Mouse (Mus musculus) intestine, embryonic 14.5 days (tissue): ENCODE results near the gene Adar. TPM values are rescaled to one million over a fixed set of nuclear protein-coding genes. Genes with fewer than 3 reads are reported as not detected.

Experiments used
- ATAC-seq: fragments of 200-750 bp; cut with Nextera tagmentation; replicated peaks from 2 replicates; pipeline ENCODE4 v1.8.0; 2017; ENCODE audit warnings: low read depth, moderate number of reproducible peaks, moderate TSS enrichment, moderate library complexity; ENCODE audit not compliant: low FRiP score, low TSS enrichment
- DNase-seq: peaks from one replicate; pipeline ENCODE4 v3.0.0-alpha.2; 2018; ENCODE audit warnings: low spot score
- H3K27ac ChIP-seq: fragments of 300-500 bp; sonication (generic); 2 replicates; pipeline ENCODE4 v1.5.1; 2014; ENCODE audit warnings: low read depth, mild to moderate bottlenecking, control low read depth
- H3K27me3 ChIP-seq: fragments of 300-500 bp; sonication (generic); replicated peaks from 2 replicates; pipeline ENCODE4 v1.6.1; 2014; ENCODE audit warnings: low read length, control low read depth; ENCODE audit not compliant: control insufficient read depth, insufficient read depth
- H3K36me3 ChIP-seq: fragments of 300-500 bp; sonication (generic); 2 replicates; pipeline ENCODE4 v1.6.1; 2014; ENCODE audit warnings: low read length, control low read depth; ENCODE audit not compliant: control insufficient read depth, insufficient read depth
- H3K4me1 ChIP-seq: fragments of 300-500 bp; sonication (generic); replicated peaks from 2 replicates; pipeline ENCODE4 v1.6.1; 2014; ENCODE audit warnings: low read length, control low read depth, mixed read lengths; ENCODE audit not compliant: control insufficient read depth, insufficient read depth
- H3K4me2 ChIP-seq: fragments of 300-500 bp; sonication (generic); 2 replicates; pipeline ENCODE4 v1.6.1; 2014; ENCODE audit warnings: low read length
- H3K4me3 ChIP-seq: fragments of 300-500 bp; sonication (generic); 2 replicates; pipeline ENCODE4 v1.5.1; 2014; ENCODE audit warnings: low read depth, low read length, control low read depth, mixed read lengths
- H3K9ac ChIP-seq: fragments of 300-500 bp; sonication (generic); 2 replicates; pipeline ENCODE4 v1.6.1; 2014; ENCODE audit warnings: mild to moderate bottlenecking, low read length
- H3K9me3 ChIP-seq: fragments of 300-500 bp; sonication (generic); 2 replicates; pipeline ENCODE4 v1.6.1; 2016; ENCODE audit warnings: low read length, control low read depth; ENCODE audit not compliant: control insufficient read depth
- WGBS: fragments of 180-500 bp; shearing (Covaris S2); extraction: QIAGEN DNeasy Blood & Tissue Kit; methylation state at CpG from one replicate; pipeline ENCODE4 v1.1.7; 2014; 5-methylcytosine and 5-hydroxymethylcytosine counted together
- polyA plus RNA-seq: library from polyadenylated mRNA; unstranded; fragments of >200 nt; fragmentation: Nextera tagmentation; extraction: Ambion mirVana; gene quantifications from 2 replicates; pipeline ENCODE4 v1.2.1, GENCODE M21; 2014

Gene Adar
- polyA plus RNA-seq, 1 experiment from 2014 or later, result 13.4 TPM

GRCm38 (mm10) chr3:89757851-89758250, 43.0 kb downstream of the Adar start:
- no peak for ATAC-seq
- WGBS, result 82% methylated on average over 2 of the region's 2 CpGs
- no peaks in the 10 kb centered on the region for H3K4me1 ChIP-seq

DNA sequence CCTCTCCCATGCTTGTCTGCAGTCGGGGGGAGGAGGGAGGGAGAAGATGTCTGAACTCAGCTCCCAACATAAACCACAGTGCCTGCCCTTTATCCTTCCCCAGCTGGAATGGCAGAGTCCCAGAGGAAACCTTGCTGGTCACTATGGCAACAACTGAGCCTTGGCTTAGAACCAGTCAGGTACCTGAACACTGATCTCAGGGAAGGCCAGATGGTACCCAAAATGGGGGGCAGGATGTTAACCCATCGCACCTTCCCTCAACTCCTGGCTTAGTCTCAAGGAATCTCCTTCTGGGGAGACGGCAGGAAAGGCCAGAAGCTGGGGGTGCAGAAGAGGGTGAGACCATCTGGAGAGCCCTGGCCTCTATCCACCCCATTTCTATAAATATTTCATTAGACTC, 45.0 kb downstream of the Adar start:
- H3K9ac ChIP-seq, result no peak overlapping the region
- H3K4me3 ChIP-seq, result no peak overlapping the region
- no peaks in the 10 kb centered on the region for H3K9me3 ChIP-seq
- no peak for ATAC-seq
- H3K4me2 ChIP-seq, result no peak overlapping the region
- 52% methylated on average over 3 of the region's 3 CpGs for WGBS
- H3K4me1 ChIP-seq, result no peaks in the 10 kb centered on the region
- no peaks in the 10 kb centered on the region; the same call in 1 of the 2 replicates for H3K27me3 ChIP-seq
- no peak overlapping the region for H3K27ac ChIP-seq
- H3K36me3 ChIP-seq, result no peaks in the 10 kb centered on the region
- DNase-seq, result no peak

More at GRCm38 (mm10) chr3:89757851-89758250, 43.0 kb downstream of the Adar start:
- Histone ChIP-seq H3K36me3 (no peaks in the 10 kb centered on the region), H3K27ac (no peak overlapping the region), H3K4me2 (no peak overlapping the region), H3K4me3 (no peak overlapping the region), H3K27me3 (no peaks in the 10 kb centered on the region), H3K9ac (no peak overlapping the region), H3K9me3 (no peaks in the 10 kb centered on the region)
- DNase-seq, result no peak

DNA sequence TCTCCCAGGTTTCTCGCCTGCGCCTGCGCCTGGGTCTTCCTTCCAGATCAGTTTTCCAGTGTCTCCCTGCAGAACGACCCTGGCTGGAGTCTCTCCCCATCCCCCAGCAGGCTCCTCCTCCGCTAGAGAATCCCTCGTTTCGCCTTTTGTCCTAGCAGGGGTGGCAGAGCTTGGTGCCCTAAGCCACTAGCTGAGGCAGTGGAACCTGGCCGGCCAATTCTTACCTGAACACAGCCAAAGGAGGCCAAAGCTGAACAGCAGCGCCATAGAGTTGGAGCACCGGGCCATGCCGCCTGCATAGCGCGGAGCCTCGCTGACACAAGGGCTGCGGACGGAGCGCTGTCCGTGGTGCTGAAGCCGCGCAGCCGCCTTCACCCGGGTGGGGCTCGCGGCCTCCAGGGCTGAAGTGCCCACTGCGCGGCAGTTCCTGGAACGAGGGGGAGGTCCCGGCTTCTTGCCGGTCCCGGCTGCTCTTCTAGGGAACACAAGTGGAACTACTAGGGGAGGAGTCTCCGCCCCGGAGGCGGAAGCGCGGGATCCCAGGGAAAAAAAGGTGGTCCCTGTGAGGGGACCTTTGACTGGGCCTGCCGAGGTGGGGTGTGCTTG, 49.4 kb downstream of the Adar start, which contains the start of gene Chrnb2:
Chrnb2 (minus strand) TSS at position 514 of the 606 bp plus-strand sequence.
- Histone ChIP-seq H3K36me3 (no peaks in the 10 kb centered on the region), H3K4me2 (peak within 1 kb of the TSS; percentile 43), H3K9me3 (no peaks in the 10 kb centered on the region), H3K4me3 (peak within 1 kb of the TSS; percentile 21), H3K27me3 (peaks cover 5% of the 10 kb centered on the region; the same call in 1 of the 2 replicates), H3K9ac (no peak within 1 kb of the TSS), H3K27ac (no peak within 1 kb of the TSS), H3K4me1 (no peaks in the 10 kb centered on the region)
- DNase-seq (peak; percentile 94), ATAC-seq (peak; percentile 93)
- under 1% methylated on average over 36 of the region's 36 CpGs for WGBS

GRCm38 (mm10) chr3:89769584-89769983, 54.8 kb downstream of the Adar start:
- WGBS, result 69% methylated on average over 7 of the region's 7 CpGs
- no peaks in the 10 kb centered on the region for H3K9me3 ChIP-seq
- H3K4me1 ChIP-seq, result peaks cover 12% of the 10 kb centered on the region
- H3K4me3 ChIP-seq, result no peak overlapping the region
- H3K4me2 ChIP-seq, result no peak overlapping the region
- H3K36me3 ChIP-seq, result no peaks in the 10 kb centered on the region
- H3K27me3 ChIP-seq, result peaks cover 5% of the 10 kb centered on the region; the same call in 1 of the 2 replicates
- ATAC-seq (no peak), DNase-seq (no peak)
- no peak overlapping the region for H3K9ac ChIP-seq
- H3K27ac ChIP-seq, result no peak overlapping the region

- Histone ChIP-seq H3K27ac (no peak overlapping the region), H3K9ac (no peak overlapping the region), H3K36me3 (no peaks in the 10 kb centered on the region), H3K27me3 (no peaks in the 10 kb centered on the region), H3K4me3 (no peak overlapping the region), H3K4me1 (peaks cover 21% of the 10 kb centered on the region), H3K4me2 (no peak overlapping the region), H3K9me3 (no peaks in the 10 kb centered on the region)
- ATAC-seq (no peak), DNase-seq (no peak)
- WGBS, result 34% methylated on average over 2 of the region's 2 CpGs
Measured at GRCm38 (mm10) chr3:89770425-89771002, 55.7 kb downstream of the Adar start.

GRCm38 (mm10) chr3:89772588-89772967, 57.8 kb downstream of the Adar start:
- peak; percentile 90 for DNase-seq
- H3K4me3 ChIP-seq, result peak overlapping the region; percentile 87
- no peaks in the 10 kb centered on the region for H3K9me3 ChIP-seq
- peak overlapping the region; percentile 67 for H3K4me2 ChIP-seq
- H3K27ac ChIP-seq, result peak overlapping the region; percentile 94
- peaks cover 24% of the 10 kb centered on the region for H3K4me1 ChIP-seq
- peak overlapping the region; percentile 98 for H3K9ac ChIP-seq
- peaks cover 17% of the 10 kb centered on the region for H3K36me3 ChIP-seq
- H3K27me3 ChIP-seq, result no peaks in the 10 kb centered on the region
- ATAC-seq, result peak; percentile 69
- under 1% methylated on average over 17 of the region's 17 CpGs for WGBS

GRCm38 (mm10) chr3:89772968-89773709, 58.3 kb downstream of the Adar start, which contains the start of gene Ube2q1:
Gene Ube2q1 (plus strand): TSS chr3:89773616.
- peak within 1 kb of the TSS; percentile 98 for H3K9ac ChIP-seq
- peak within 1 kb of the TSS; percentile 67 for H3K4me2 ChIP-seq
- H3K27ac ChIP-seq, result peak within 1 kb of the TSS; percentile 94
- no peaks in the 10 kb centered on the region for H3K9me3 ChIP-seq
- peak; percentile 97 for DNase-seq
- H3K4me1 ChIP-seq, result peaks cover 24% of the 10 kb centered on the region
- H3K27me3 ChIP-seq, result no peaks in the 10 kb centered on the region
- under 1% methylated on average over 67 of the region's 90 CpGs for WGBS
- peak; percentile 93 for ATAC-seq
- peaks cover 23% of the 10 kb centered on the region for H3K36me3 ChIP-seq
- peak within 1 kb of the TSS; percentile 87 for H3K4me3 ChIP-seq

GRCm38 (mm10) chr3:89773740-89774211, 59.0 kb downstream of the Adar start:
- Histone ChIP-seq H3K9me3 (no peaks in the 10 kb centered on the region), H3K27ac (peak overlapping the region; percentile 94), H3K27me3 (no peaks in the 10 kb centered on the region), H3K4me3 (peak overlapping the region; percentile 87), H3K36me3 (peaks cover 29% of the 10 kb centered on the region), H3K4me2 (peak overlapping the region; percentile 67), H3K4me1 (peaks cover 24% of the 10 kb centered on the region), H3K9ac (peak overlapping the region; percentile 98)
- under 1% methylated on average over 34 of the region's 37 CpGs for WGBS
- DNase-seq (peak; percentile 73), ATAC-seq (peak; percentile 41)
